Mouse (Mus musculus) c-Kit-negative CD71-positive TER-119-positive erythroid progenitor cells, embryonic 14.5 days (primary cell): Measurements from ENCODE around the gene Mtmr1.

ENCODE experiments used
- DNase-seq: peaks from one replicate; pipeline ENCODE4 v3.0.0-alpha.2; 2013; ENCODE audit warnings: low read depth, low spot score

Mtmr1 gene

DNA sequence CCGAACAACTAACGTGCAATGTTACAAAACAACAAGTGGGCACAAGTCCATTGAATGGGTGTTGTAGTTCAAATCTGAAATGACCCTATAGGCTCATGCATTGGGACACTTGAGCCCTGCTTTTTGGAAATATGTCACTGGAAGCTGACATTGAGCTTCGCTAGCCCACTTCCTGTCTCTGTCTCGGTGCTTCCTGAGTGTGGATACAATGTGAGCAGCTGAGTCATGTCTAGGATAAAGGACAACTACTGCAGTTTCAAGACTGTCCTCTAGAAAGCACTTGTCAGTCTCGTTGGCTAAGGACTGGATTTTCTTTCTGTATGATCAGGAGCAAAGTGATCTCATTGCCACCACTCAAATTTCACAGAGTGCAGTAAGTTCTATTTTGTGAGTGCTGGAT, 78.4 kb downstream of the Mtmr1 start:
- DNase-seq: no peak

- DNase-seq: no peak
Measured at GRCm38 (mm10) chrX:71456078-71456737, 91.6 kb downstream of the Mtmr1 start.

DNA sequence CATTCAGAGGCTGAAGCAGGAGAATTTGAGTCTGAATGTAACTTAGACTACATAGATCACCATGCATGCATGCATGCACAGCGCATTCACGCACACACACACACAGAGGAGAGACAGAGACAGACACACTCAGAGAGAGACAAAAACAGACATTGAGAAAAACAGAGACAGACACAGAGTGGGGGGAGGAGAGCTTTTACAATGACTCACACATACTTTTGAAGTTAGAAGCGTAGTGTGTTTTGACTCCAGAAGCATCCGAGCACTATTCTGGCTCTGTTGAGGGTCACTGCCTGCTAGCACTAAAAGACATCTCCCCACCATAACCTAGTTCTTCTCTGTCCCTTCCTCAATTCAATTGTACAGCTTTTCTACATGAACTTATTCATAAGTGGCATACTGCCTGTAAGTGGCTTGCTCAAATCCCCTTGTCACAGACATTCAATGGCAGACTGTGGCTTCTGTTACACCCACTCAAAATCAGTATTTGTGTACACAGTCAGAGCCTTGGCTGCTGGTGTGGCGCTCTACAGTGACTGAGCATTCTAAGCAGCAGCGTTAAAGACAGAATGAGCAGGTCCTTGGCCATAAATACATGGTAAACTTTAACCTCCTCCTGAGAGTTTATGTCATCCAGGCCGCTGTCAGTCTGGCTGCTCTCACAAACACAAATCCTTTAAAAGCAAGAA, 99.7 kb downstream of the Mtmr1 start:
- DNase-seq: no peak

- no peak for DNase-seq
Measured at GRCm38 (mm10) chrX:71465417-71465816, 100.9 kb downstream of the Mtmr1 start.

- no peak for DNase-seq
Measured at GRCm38 (mm10) chrX:71467491-71467890, 102.9 kb downstream of the Mtmr1 start.
